Mouse (Mus musculus) spleen, postnatal 10 days (tissue): Measurements from ENCODE around the gene Uvrag.
A peak's percentile ranks its signal among the peaks of the same experiment; 100 is the strongest.
"Not testable (repeated sequence)": the region's sequence is repeated elsewhere in the genome, so short reads cannot be mapped to it uniquely, and the experiment has no call there.

Experiments used
- DNase-seq, 2 experiments: peaks; one replicate each; pipeline ENCODE4 v3.0.0; 2021 to 2022; ENCODE audit warnings: low spot score in 2 of 2

Gene Uvrag

GRCm38 (mm10) chr7:99097781-99098180, 43.2 kb downstream of the Uvrag start:
- no peak for DNase-seq

DNA sequence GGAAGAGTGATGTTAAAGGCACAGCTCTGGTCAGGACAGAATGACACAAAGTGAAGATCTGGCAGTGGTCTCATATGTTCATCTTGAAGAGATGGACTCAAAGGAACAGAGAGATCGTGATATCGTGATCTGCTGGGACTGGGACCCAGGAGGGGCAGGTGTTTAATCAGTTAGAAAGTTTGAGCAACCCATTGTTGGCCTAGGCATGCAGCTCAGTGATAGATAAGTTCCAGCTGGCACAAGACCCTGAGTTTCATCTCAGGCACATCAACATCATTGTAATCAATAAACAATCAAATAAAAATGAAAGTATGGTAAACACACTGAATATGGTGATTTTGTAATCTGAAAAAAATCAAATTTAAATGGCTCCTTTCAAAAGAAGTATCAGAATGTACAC, 43.8 kb downstream of the Uvrag start:
- no peak for DNase-seq

- peak; percentile 44 to 73 for DNase-seq
Measured at GRCm38 (mm10) chr7:99095191-99095590, 45.8 kb downstream of the Uvrag start.

GRCm38 (mm10) chr7:99094336-99094735, 46.6 kb downstream of the Uvrag start:
- no peak for DNase-seq

- DNase-seq: no peak
Measured at GRCm38 (mm10) chr7:99091915-99092645, 48.9 kb downstream of the Uvrag start.

DNA sequence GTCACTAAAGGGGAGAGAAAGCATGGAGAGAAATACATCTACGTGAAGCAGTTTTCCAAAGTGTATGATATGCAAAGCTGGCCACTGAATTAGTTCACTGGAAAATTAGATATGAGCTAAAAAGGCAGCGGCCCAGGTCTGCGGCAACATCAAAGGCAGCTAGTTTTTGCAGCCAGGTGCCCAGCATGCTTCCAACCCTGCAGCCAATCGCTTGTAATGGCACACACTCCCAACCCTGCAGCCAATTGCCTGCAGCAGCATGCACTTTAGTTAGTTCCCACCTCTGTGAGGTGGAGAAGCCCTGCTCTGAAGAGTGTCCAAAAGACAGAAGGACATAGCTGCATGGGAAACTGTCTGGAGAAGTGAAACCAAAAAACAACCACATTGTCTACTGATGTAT, 51.2 kb downstream of the Uvrag start:
- no peak for DNase-seq

- no peak for DNase-seq
Measured at GRCm38 (mm10) chr7:99088576-99089346, 52.2 kb downstream of the Uvrag start.

DNA sequence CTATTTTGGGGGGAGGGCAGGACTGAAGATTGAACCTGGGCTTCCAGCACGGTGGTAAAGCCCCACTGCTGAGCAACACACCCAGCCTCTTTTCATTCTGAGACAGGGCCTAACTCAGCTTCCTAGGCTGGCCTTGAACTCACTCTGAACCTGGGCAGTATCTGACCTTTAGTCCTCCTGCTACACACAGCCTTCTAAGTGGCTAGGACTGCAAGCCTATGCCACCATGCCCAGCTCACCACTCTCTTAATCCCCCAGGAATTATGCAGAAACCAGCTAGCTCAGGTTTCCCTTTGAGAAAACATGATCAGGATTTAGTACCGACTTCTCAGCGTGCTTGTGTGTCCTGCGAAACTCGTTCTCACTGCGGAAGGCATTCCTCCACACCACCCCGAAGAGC, 53.4 kb downstream of the Uvrag start:
- DNase-seq: no peak

DNA sequence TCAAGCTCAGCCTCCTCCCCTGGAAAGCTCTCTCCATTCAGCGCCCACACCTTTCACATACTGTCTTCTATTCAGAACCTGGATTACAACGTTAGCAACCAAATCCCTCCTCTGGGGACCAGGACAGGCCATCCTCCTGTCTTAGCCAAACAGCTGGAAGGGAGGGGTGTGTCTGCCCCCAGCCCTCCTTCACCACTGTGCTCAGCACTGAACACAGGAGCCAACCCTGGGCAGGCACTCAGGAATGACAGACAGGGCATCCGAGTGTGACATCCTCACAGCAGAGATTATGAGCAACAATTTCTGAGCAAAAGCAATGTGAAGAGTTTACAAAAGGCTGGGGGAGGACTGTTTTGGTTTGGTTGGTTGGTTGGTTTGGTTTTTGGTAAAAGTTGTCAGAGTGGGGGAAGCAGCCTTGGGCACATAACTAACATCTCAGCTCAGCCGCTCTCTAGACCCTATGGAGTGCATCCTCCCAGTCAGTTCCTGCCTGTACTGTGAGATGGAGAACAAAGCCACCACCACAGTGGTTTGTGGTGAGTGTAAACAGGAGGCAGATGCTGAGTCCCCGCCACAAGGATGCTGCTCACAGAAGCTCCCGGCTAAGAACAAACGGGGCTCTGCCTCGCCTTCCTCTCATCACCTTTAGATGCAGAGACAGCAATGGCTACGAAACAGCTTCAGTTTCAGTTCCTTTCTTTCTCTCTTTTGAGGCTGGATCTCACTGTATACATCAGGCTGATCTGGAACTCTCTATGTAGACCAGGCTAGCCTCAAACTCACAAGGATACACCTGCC, 54.1 kb downstream of the Uvrag start:
- DNase-seq: peak in 1 of 2 experiments; percentile 46

GRCm38 (mm10) chr7:99085249-99085648, 55.7 kb downstream of the Uvrag start:
- no peak for DNase-seq

- peak; percentile 22 to 72 for DNase-seq
Measured at GRCm38 (mm10) chr7:99079522-99079921, 61.4 kb downstream of the Uvrag start.

DNA sequence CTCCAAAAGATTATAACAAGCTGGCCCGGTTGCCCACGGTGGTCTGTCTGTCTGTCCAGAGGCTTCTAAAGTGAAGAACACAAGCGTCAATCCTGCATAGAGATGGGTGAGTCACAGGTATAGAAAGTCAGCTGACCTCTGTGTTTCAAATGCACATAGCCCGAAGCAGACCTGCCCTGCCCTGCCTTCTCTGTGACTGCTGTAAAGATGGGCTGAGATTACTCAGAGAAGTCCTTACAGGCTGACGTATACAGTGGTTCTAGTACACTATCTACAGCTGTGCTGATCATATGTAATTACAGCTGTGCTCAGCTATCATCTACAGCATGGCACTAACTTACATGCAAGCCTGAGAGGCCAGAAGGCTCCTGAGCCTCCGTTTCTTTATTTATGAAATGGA, 62.1 kb downstream of the Uvrag start:
- DNase-seq: no peak

- DNase-seq: no peak
Measured at GRCm38 (mm10) chr7:99077234-99077633, 63.7 kb downstream of the Uvrag start.

- DNase-seq: no peak
Measured at GRCm38 (mm10) chr7:99075101-99075500, 65.8 kb downstream of the Uvrag start.

- peak in 1 of 2 experiments; percentile 23 for DNase-seq
Measured at GRCm38 (mm10) chr7:99073734-99074372, 67.1 kb downstream of the Uvrag start.

DNA sequence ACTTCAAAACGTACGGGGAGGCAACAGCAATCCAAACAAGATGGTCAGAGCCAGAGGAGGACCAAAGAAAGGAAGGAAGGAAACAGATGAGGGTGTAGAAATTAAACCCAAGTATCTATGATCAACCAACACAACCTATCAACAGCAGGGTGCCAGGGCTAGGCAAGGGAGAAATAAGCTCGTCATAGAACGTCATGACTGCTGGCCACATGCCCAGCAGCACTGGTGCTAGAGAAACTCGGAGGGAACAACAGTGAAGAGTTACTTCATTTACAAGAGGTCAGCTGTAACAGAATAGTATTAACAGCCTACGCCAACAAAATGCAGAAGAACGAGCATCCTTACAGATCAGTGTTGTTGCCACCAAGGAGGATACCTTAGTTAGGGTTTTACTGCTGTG, 73.2 kb downstream of the Uvrag start:
- no peak for DNase-seq

DNA sequence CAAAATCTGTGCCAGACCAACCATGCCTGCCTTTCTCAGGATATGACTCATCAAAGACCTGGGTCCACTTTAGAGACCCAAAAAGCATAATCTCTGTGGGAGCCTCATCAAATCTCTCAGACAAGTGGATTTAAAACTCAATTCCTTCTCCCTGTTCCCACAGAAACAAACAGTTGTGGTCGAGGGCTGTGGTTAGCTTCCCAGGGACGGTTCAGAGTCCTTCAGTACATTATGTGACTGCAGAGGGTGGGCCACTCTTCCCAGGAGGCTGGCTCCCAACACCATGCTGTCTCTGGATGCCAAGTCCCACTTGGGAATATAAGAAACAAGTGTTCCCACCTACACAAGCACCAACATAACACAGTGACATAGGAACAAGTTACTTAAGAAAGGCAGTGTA, 75.0 kb downstream of the Uvrag start:
- DNase-seq: no peak

GRCm38 (mm10) chr7:99065391-99065831, 75.5 kb downstream of the Uvrag start:
- no peak for DNase-seq

GRCm38 (mm10) chr7:99064795-99065194, 76.1 kb downstream of the Uvrag start:
- DNase-seq: no peak

DNA sequence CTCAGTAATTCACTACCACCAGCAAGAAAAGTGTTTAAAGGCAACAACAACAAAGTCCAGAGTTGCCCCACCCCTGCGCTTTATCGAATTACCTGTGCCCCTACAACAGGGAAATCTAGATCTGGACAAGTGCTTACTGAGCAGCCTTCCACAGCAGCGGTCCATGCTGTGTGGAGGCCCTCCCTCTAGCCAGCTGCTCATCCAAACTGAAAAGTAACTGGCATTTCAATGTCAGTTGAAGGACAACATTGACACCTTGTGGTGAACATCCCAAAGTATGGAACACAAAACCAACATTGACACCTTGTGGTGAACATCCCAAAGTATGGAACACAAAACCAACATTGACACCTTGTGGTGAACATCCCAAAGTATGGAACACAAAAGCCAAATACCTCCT, 78.7 kb downstream of the Uvrag start:
- DNase-seq: not testable (repeated sequence)

DNA sequence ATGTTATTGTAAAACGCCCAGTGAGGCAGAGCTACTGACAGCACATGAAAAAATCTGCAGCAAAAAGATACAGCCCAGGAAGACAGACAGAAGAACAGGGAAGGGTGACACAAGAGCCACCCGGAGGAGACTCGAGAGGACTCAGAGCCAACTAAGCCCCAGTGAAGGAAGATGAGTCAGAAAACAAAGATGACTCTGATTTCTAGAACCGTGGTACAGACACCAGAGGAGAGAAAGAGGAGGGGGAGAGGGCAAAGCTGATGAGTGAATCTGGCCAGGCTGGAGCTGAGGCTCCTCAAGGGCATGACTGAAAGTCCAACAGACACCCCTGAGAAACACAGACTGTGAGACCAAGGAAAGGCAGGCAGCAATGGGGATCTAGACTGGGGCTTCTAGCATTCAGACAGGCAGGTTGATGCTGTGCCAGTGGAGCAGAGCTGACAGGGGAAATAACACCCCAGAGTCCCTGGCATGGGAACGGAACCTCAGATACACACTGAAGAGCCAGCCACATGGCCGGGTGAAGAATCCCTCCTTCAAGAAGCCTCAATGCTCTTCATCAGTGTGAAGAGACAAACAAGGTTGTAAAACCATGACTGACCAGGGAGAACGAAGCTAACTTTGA, 79.8 kb downstream of the Uvrag start:
- no peak for DNase-seq
